Mouse (Mus musculus) liver, postnatal 0 days (tissue): Measurements from ENCODE around the gene Timm13. TPM values are rescaled to one million over a fixed set of nuclear protein-coding genes. Genes with fewer than 3 reads are reported as not detected.

ENCODE experiments used
- ATAC-seq: fragments of 200-750 bp; cut with Nextera tagmentation; 2 replicates; pipeline ENCODE4 v1.8.0; 2017; ENCODE audit warnings: mild to moderate bottlenecking, moderate library complexity
- DNase-seq: peaks from one replicate; pipeline ENCODE4 v3.0.0-alpha.2; 2016
- H3K27ac ChIP-seq: fragments of 300-500 bp; sonication (generic); 2 replicates; pipeline ENCODE4 v1.5.1; 2014; ENCODE audit warnings: antibody characterized with exemption, moderate library complexity, mild to moderate bottlenecking, low read depth
- H3K27me3 ChIP-seq: fragments of 300-500 bp; sonication (generic); 2 replicates; pipeline ENCODE4 v1.6.1; 2014; ENCODE audit warnings: low read length, control low read depth, mixed read lengths; ENCODE audit not compliant: insufficient read depth
- H3K36me3 ChIP-seq: fragments of 300-500 bp; sonication (generic); replicated peaks from 2 replicates; pipeline ENCODE4 v1.6.1; 2014; ENCODE audit warnings: mild to moderate bottlenecking, control low read depth, low read length, moderate library complexity, mixed read lengths; ENCODE audit not compliant: insufficient read depth
- H3K4me1 ChIP-seq: fragments of 300-500 bp; sonication (generic); 2 replicates; pipeline ENCODE4 v1.6.1; 2014; ENCODE audit warnings: antibody characterized with exemption, mild to moderate bottlenecking, control low read depth; ENCODE audit not compliant: insufficient read depth
- H3K4me2 ChIP-seq: fragments of 300-500 bp; sonication (generic); 2 replicates; pipeline ENCODE4 v1.6.1; 2014; ENCODE audit warnings: low read depth, mild to moderate bottlenecking, low read length, moderate library complexity, mixed read lengths
- H3K4me3 ChIP-seq: fragments of 300-500 bp; sonication (generic); 2 replicates; pipeline ENCODE4 v1.5.1; 2014; ENCODE audit warnings: low read depth, low read length
- H3K9ac ChIP-seq: fragments of 300-500 bp; sonication (generic); replicated peaks from 2 replicates; pipeline ENCODE4 v1.6.1; 2014; ENCODE audit warnings: mild to moderate bottlenecking, moderate library complexity
- H3K9me3 ChIP-seq: fragments of 300-500 bp; sonication (generic); 2 replicates; pipeline ENCODE4 v1.6.1; 2016; ENCODE audit warnings: mild to moderate bottlenecking, control low read depth, low read length, mixed read lengths
- CTCF ChIP-seq: sonication (generic); IDR thresholded peaks from 2 replicates; pipeline ENCODE4 v1.5.1; 2016; ENCODE audit warnings: antibody characterized with exemption, low read depth
- EP300 ChIP-seq: IDR thresholded peaks from 2 replicates; pipeline ENCODE4 v1.6.1; 2016; ENCODE audit warnings: antibody characterized with exemption, low read depth, mild to moderate bottlenecking
- WGBS: fragments of 180-500 bp; shearing (Covaris S2); extraction: QIAGEN DNeasy Blood & Tissue Kit; methylation state at CpG from one replicate; pipeline ENCODE4 v1.1.7; 2014; ENCODE audit not compliant: insufficient replicate concordance; 5-methylcytosine and 5-hydroxymethylcytosine counted together
- polyA plus RNA-seq: library from polyadenylated mRNA; unstranded; fragments of >200 nt; fragmentation: Nextera tagmentation; extraction: Ambion mirVana; gene quantifications from 2 replicates; pipeline ENCODE4 v1.2.1, GENCODE M21; 2015

Gene Timm13
- 242 and 244 TPM in 2 replicates for polyA plus RNA-seq

GRCm38 (mm10) chr10:80900318-80901247 lies at the start of gene Timm13:
Gene Timm13 (minus strand): TSS chr10:80900969.
- Histone ChIP-seq H3K36me3 (peaks cover 27% of the 10 kb centered on the region), H3K4me1 (peaks cover 15% of the 10 kb centered on the region), H3K4me3 (peak within 1 kb of the TSS; percentile 98), H3K9me3 (no peaks in the 10 kb centered on the region), H3K9ac (peak within 1 kb of the TSS; percentile 89), H3K27me3 (no peaks in the 10 kb centered on the region), H3K4me2 (peak within 1 kb of the TSS; percentile 99), H3K27ac (peak within 1 kb of the TSS; percentile 90)
- peak; percentile 49; the same call in 1 of the 2 replicates for TF ChIP-seq EP300
- TF ChIP-seq CTCF = no peak
- WGBS = under 1% methylated on average over 72 of the region's 72 CpGs
- DNase-seq = peak; percentile 97
- peak; percentile 97 for ATAC-seq

DNA sequence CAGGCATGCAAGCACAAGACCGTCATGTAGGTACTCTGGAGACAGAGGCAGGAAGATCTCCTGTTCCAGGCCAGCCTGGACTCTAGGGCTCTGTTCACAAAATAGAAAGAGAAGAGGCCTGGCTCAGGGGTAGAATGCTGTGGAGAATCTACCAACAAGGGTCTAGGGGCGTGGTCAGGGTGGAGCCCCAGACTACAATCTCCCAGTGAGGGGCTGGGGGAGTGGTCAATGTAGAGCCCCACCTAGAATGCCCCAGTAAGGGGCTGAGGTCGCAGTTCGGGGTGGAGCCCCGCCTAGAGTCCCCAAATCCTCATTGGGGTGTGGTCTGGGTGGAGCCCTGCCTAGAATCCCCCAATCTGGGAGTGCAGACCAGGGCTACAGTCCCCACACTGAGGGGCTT lies 49.5 kb upstream of the Timm13 start:
- 32% methylated on average over 5 of the region's 5 CpGs for WGBS
- Histone ChIP-seq H3K4me1 (peaks cover 4% of the 10 kb centered on the region; the same call in 1 of the 2 replicates), H3K27ac (no peak overlapping the region), H3K4me2 (no peak overlapping the region), H3K27me3 (no peaks in the 10 kb centered on the region), H3K9ac (no peak overlapping the region), H3K4me3 (no peak overlapping the region), H3K36me3 (no peaks in the 10 kb centered on the region), H3K9me3 (no peaks in the 10 kb centered on the region)
- TF ChIP-seq EP300 = no peak
- no peak for TF ChIP-seq CTCF
- DNase-seq = no peak
- ATAC-seq = no peak

GRCm38 (mm10) chr10:80949081-80949480 lies 48.3 kb upstream of the Timm13 start:
- DNase-seq = no peak
- TF ChIP-seq EP300 (no peak), CTCF (no peak)
- ATAC-seq = no peak
- Histone ChIP-seq H3K4me3 (no peak overlapping the region), H3K27me3 (no peaks in the 10 kb centered on the region), H3K27ac (no peak overlapping the region), H3K36me3 (no peaks in the 10 kb centered on the region), H3K9ac (no peak overlapping the region), H3K4me2 (no peak overlapping the region), H3K9me3 (no peaks in the 10 kb centered on the region), H3K4me1 (peaks cover 4% of the 10 kb centered on the region; the same call in 1 of the 2 replicates)
- WGBS = 67% methylated on average over 3 of the region's 3 CpGs

DNA sequence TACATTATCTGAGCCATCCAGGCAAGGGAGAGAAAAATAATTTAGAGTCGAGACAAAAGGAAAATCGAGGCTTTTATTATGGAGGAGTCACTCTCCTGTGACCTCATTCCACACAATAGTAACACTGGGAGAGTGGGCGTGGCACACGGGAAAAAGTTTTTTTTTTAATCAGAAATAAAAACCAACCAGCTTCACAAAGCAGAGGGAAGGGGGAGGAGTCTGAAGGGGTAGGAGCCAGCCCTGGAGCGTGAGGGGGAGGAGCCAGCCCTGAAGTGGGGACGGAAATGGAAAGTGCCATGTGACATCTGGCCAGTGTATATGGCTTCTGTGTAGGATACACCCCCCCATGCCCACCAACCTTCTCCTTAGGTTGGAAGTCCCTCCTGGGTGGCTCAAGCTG lies 47.8 kb upstream of the Timm13 start:
- Histone ChIP-seq H3K27me3 (no peaks in the 10 kb centered on the region), H3K4me2 (no peak overlapping the region), H3K9ac (no peak overlapping the region), H3K4me3 (no peak overlapping the region), H3K27ac (no peak overlapping the region), H3K36me3 (no peaks in the 10 kb centered on the region), H3K4me1 (peaks cover 4% of the 10 kb centered on the region; the same call in 1 of the 2 replicates), H3K9me3 (no peaks in the 10 kb centered on the region)
- peak; percentile 50; the same call in 1 of the 2 replicates for ATAC-seq
- TF ChIP-seq CTCF = no peak
- no peak for TF ChIP-seq EP300
- 26% methylated on average over 6 of the region's 6 CpGs for WGBS
- no peak for DNase-seq

DNA sequence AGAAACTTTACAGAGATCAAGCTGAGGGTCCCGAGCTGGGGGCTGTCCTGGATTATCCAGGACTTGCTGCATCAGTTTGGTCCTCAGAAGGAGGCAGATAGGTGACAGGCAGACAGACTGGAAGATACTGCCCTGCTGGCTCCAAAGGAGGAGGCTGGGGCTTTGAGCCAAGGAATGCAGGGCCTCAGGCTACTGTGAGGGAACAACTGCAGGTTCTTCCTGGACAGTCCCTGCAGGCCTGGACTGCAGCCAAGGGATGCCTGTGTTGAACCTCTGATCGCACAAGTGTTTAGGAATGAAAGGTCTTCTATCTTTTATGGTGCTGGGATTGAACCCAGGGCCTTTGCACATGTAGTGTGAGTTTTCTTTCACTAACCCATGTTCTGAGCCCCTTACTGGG lies 47.0 kb upstream of the Timm13 start:
- ATAC-seq (no peak), DNase-seq (no peak)
- TF ChIP-seq CTCF (no peak), EP300 (no peak)
- Histone ChIP-seq H3K4me2 (no peak overlapping the region), H3K36me3 (no peaks in the 10 kb centered on the region), H3K27me3 (no peaks in the 10 kb centered on the region), H3K9ac (no peak overlapping the region), H3K4me1 (peaks cover 7% of the 10 kb centered on the region), H3K4me3 (no peak overlapping the region), H3K27ac (no peak overlapping the region), H3K9me3 (no peaks in the 10 kb centered on the region)
- 46% methylated on average over 2 of the region's 2 CpGs for WGBS

DNA sequence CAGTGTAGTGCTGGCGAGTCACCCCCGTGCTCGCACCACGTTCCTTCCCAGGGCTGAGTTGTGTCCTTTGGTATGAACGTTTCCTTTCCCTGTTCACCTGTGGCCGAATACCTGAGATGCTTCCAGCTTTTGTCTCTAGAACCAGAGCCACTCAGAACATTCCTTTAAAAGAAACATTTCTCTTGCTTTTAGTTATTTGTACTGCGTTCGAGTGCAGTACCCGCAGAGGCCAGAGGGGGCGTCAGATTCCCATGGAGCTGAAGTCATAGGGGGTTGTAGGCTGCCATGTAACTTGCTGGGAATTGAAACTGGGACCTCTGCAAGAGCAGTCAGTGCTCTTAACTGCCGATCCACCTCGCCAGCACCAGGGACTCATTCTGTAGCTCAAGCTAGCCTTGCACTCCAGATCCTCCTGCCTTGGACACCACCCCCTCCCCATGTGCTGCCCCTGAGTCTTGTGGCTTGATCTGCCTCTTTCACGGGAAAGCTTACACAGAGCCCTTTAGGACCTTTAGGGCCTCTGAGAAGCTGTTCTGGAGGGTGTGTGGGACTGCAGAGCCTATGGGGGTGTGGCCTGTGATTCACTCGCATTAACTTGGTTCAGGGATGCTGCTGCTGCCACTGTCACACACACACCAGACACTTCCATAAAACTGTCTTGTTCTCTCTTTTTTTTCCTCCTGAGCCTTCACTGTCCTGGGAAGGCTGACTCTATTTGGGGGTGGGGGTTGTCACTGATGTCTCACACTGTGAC lies 46.1 kb upstream of the Timm13 start:
- Histone ChIP-seq H3K4me3 (no peak overlapping the region), H3K9me3 (no peaks in the 10 kb centered on the region), H3K27me3 (no peaks in the 10 kb centered on the region), H3K9ac (no peak overlapping the region), H3K36me3 (no peaks in the 10 kb centered on the region), H3K27ac (no peak overlapping the region), H3K4me1 (peaks cover 8% of the 10 kb centered on the region), H3K4me2 (no peak overlapping the region)
- WGBS = 67% methylated on average over 14 of the region's 14 CpGs
- DNase-seq = no peak
- TF ChIP-seq CTCF = peak; percentile 56
- TF ChIP-seq EP300 = no peak
- ATAC-seq = no peak
